In genomic region chr12:110083471-110083870, GRCm38 (mm10) we compare ENCODE assay signal across 16 mouse cellular contexts.
"Had no signal": no experiment of that assay in that cellular context is flagged by ENCODE, and none has a peak within 500 bp of the region (broad histone marks: within the 10 kb centered on the region; RNA-seq: fewer than 3 reads in every experiment).

No protein-coding gene starts in this region.

- H3K27me3 ChIP-seq: hindbrain, embryonic 13.5 days; hindbrain, embryonic 15.5 days; liver, embryonic 13.5 days had no signal

- H3K9me3 ChIP-seq: heart, embryonic 10.5 days; hindbrain, embryonic 15.5 days; limb, embryonic 15.5 days; liver, embryonic 13.5 days had no signal

- DNase-seq: gastrocnemius, postnatal 36 days; heart, adult 18-20 months; heart, postnatal 10 days; heart, postnatal 36 days; layer of hippocampus, adult 9-11 months; layer of hippocampus, postnatal 36 days; left cerebral cortex, postnatal 4 days; liver, embryonic 13.5 days had no signal

- H3K4me1 ChIP-seq: heart, embryonic 12.5 days; hindbrain, embryonic 13.5 days; hindbrain, embryonic 15.5 days; liver, embryonic 13.5 days had no signal

- H3K9ac ChIP-seq: heart, embryonic 12.5 days; hindbrain, embryonic 13.5 days; hindbrain, embryonic 15.5 days; limb, embryonic 13.5 days; limb, embryonic 15.5 days; liver, embryonic 13.5 days had no signal

- H3K4me3 ChIP-seq: heart, embryonic 10.5 days; heart, embryonic 12.5 days; hindbrain, embryonic 13.5 days; hindbrain, embryonic 15.5 days; limb, embryonic 13.5 days; limb, embryonic 15.5 days; liver, embryonic 13.5 days had no signal

- H3K36me3 ChIP-seq: heart, embryonic 10.5 days; heart, embryonic 12.5 days; hindbrain, embryonic 13.5 days; hindbrain, embryonic 15.5 days; limb, embryonic 13.5 days; limb, embryonic 15.5 days; liver, embryonic 13.5 days had no signal

- ATAC-seq: hindbrain, postnatal 0 days; intestine, embryonic 16.5 days had no signal

- H3K4me2 ChIP-seq: heart, embryonic 12.5 days; hindbrain, embryonic 13.5 days; hindbrain, embryonic 15.5 days; limb, embryonic 13.5 days; limb, embryonic 15.5 days; liver, embryonic 13.5 days had no signal

- H3K27ac ChIP-seq: heart, embryonic 10.5 days; hindbrain, embryonic 13.5 days; hindbrain, embryonic 15.5 days; hindbrain, postnatal 0 days; limb, embryonic 13.5 days; limb, embryonic 15.5 days; liver, embryonic 13.5 days had no signal
